Mouse (Mus musculus) megakaryocyte progenitor cell, adult 5-6 weeks (primary cell): Measurements from ENCODE around the gene Retnlb. TPM values are rescaled to one million over a fixed set of nuclear protein-coding genes. Genes with fewer than 3 reads are reported as not detected.

Experiments
- ATAC-seq: replicated peaks from 2 replicates; pipeline ENCODE4 v1.8.0; 2016; ENCODE audit warnings: mild to moderate bottlenecking, moderate TSS enrichment, inconsistent platforms; ENCODE audit not compliant: poor library complexity
- total RNA-seq, 2 experiments: library from RNA; stranded (forward) in 1 of 2; stranded (reverse) in 1 of 2; fragments of 157-497, 149-512 nt in 1 of 2; fragments of 200-1000 nt in 1 of 2; gene quantifications; 2 replicates each; pipeline versions ENCODE4 v1.2.3 to v1.2.4; 2015 to 2017

The Retnlb gene
- total RNA-seq, 2 experiments from 2014 or later, result not detected

GRCm38 (mm10) chr16:48867690-48868089, 51.0 kb downstream of the Retnlb start:
- ATAC-seq, result no peak

Other genes starting within 250 kb of the Retnlb start
- not detected in 2 replicates for gene Trat1, start 44.8 kb upstream of the Retnlb start, total RNA-seq (2015)
- 0.14 and 0.54 TPM in 2 replicates for gene Trat1, start 44.8 kb upstream of the Retnlb start, total RNA-seq (2017)
- gene Retnla, start 25.7 kb downstream of the Retnlb start, total RNA-seq (2015), result not detected in 2 replicates
- not detected in 2 replicates for gene Retnla, start 25.7 kb downstream of the Retnlb start, total RNA-seq (2017)
- gene Retnlg, start 55.8 kb downstream of the Retnlb start, total RNA-seq (2015), result 131 and 143 TPM in 2 replicates
- 34.6 and 51.2 TPM in 2 replicates for gene Retnlg, start 55.8 kb downstream of the Retnlb start, total RNA-seq (2017)
- gene Dzip3, start 177.3 kb downstream of the Retnlb start, total RNA-seq (2015), result 29.1 and 31.5 TPM in 2 replicates
- 24.5 and 30.8 TPM in 2 replicates for gene Dzip3, start 177.3 kb downstream of the Retnlb start, total RNA-seq (2017)
- gene Cip2a, start 177.3 kb downstream of the Retnlb start, total RNA-seq (2015), result 85.7 and 97.0 TPM in 2 replicates
- 75.7 and 101 TPM in 2 replicates for gene Cip2a, start 177.3 kb downstream of the Retnlb start, total RNA-seq (2017)
- not detected in 2 replicates for gene Myh15, start 240.6 kb downstream of the Retnlb start, total RNA-seq (2015)
- gene Myh15, start 240.6 kb downstream of the Retnlb start, total RNA-seq (2017), result not detected in 2 replicates